Mouse (Mus musculus) forebrain, embryonic 14.5 days (tissue): ENCODE data around the gene Aip. TPM values are rescaled to one million over a fixed set of nuclear protein-coding genes. Genes with fewer than 3 reads are reported as not detected.
A peak's percentile ranks its signal among the peaks of the same experiment; 100 is the strongest.

Experiments used
- ATAC-seq: fragments of 200-750 bp; cut with Nextera tagmentation; 2 replicates; pipeline ENCODE4 v1.8.0; 2017; ENCODE audit warnings: mild to moderate bottlenecking, moderate library complexity
- DNase-seq: peaks from one replicate; pipeline ENCODE4 v3.0.0-alpha.2; 2015; ENCODE audit warnings: low spot score
- H3K27ac ChIP-seq: fragments of 300-500 bp; sonication (generic); 2 replicates; pipeline ENCODE4 v1.5.1; 2014; ENCODE audit warnings: low read depth, mild to moderate bottlenecking, control low read depth, low read length, moderate library complexity
- H3K27me3 ChIP-seq: fragments of 300-500 bp; sonication (generic); replicated peaks from 2 replicates; pipeline ENCODE4 v1.6.1; 2014; ENCODE audit warnings: low read length, control low read depth, mixed read lengths; ENCODE audit not compliant: control insufficient read depth, insufficient read depth
- H3K36me3 ChIP-seq: fragments of 300-500 bp; sonication (generic); 2 replicates; pipeline ENCODE4 v1.6.1; 2014; ENCODE audit warnings: low read length, control low read depth; ENCODE audit not compliant: control insufficient read depth, insufficient read depth
- H3K4me1 ChIP-seq: fragments of 300-500 bp; sonication (generic); 2 replicates; pipeline ENCODE4 v1.6.1; 2014; ENCODE audit warnings: antibody characterized with exemption, low read length, control low read depth; ENCODE audit not compliant: control insufficient read depth, insufficient read depth
- H3K4me2 ChIP-seq: fragments of 300-500 bp; sonication (generic); 2 replicates; pipeline ENCODE4 v1.6.1; 2014; ENCODE audit warnings: mild to moderate bottlenecking, control low read depth, low read length
- H3K4me3 ChIP-seq: fragments of 300-500 bp; sonication (generic); 2 replicates; pipeline ENCODE4 v1.5.1; 2014; ENCODE audit warnings: low read depth, low read length, control low read depth
- H3K9ac ChIP-seq: fragments of 300-500 bp; sonication (generic); 2 replicates; pipeline ENCODE4 v1.6.1; 2014; ENCODE audit warnings: mild to moderate bottlenecking, low read length, control low read depth, moderate library complexity
- H3K9me3 ChIP-seq: fragments of 300-500 bp; sonication (generic); replicated peaks from 2 replicates; pipeline ENCODE4 v1.6.1; 2016; ENCODE audit warnings: low read length, control low read depth, mixed read lengths; ENCODE audit not compliant: control insufficient read depth
- WGBS: fragments of 180-500 bp; shearing (Covaris S2); extraction: QIAGEN DNeasy Blood & Tissue Kit; methylation state at CpG from one replicate; pipeline ENCODE4 v1.1.7; 2014; 5-methylcytosine and 5-hydroxymethylcytosine counted together
- polyA plus RNA-seq: library from polyadenylated mRNA; unstranded; fragments of >200 nt; fragmentation: Nextera tagmentation; extraction: Ambion mirVana; gene quantifications from 2 replicates; pipeline ENCODE4 v1.2.1, GENCODE M21; 2014

The Aip gene
- polyA plus RNA-seq, 1 experiment from 2014 or later = 85.2 TPM

DNA sequence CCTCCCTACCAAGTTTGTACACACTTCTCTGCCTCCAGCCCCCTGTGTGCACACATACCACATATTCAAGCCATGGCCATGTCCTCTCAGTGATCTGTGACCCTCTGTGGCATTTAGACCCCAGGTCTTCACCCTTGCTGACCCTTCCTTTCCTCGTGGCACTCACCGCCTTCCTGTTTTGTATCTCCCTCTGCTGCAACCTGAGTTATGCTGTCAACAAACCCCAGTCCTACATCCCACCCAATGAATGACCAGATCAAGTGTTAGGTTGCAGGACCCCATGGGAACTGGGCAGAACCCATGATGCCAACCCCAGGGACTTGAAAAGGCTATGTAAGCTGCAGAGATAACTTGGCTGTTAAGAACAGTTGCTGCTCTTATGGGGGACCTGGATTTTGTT is 23.6 kb downstream of the Aip start:
- Histone ChIP-seq H3K4me2 (peak overlapping the region; percentile 90; the same call in 1 of the 2 replicates), H3K36me3 (0 out of 2 replicates have a peak, but pooled peaks cover 10% of the 10 kb centered on the region), H3K9ac (0 out of 2 replicates have a peak overlapping the region, but pooled peaks have one; percentile 72), H3K27me3 (peaks cover 6% of the 10 kb centered on the region; the same call in 1 of the 2 replicates), H3K9me3 (no peaks in the 10 kb centered on the region), H3K27ac (no peak overlapping the region), H3K4me1 (peaks cover 20% of the 10 kb centered on the region), H3K4me3 (no peak overlapping the region)
- WGBS = 89% methylated on average over 2 of the region's 2 CpGs
- ATAC-seq (no peak), DNase-seq (no peak)

DNA sequence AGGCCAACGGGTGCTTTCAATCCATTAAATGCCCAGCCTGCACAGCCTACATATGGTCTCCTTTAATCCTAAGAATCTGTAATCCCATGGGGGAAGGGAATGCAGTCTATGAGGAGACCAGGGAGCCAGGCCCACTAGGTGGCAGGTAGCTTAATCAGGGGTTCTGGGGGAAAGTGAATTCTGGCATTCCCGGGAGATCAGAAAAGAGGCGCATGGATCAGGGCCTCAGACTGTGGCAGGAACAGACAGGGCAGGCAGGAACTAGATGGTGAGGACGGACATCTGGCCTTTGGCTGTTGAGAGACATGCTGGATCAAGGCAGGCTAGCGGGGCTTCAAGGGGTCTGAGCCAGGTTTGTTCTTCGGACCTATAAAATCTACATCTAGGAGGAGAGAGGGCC is 24.2 kb downstream of the Aip start:
- no peak for ATAC-seq
- 0 out of 2 replicates have a peak, but pooled peaks cover 10% of the 10 kb centered on the region for H3K36me3 ChIP-seq
- H3K9me3 ChIP-seq = no peaks in the 10 kb centered on the region
- H3K4me3 ChIP-seq = peak overlapping the region; percentile 46
- H3K9ac ChIP-seq = peak overlapping the region; percentile 72
- H3K27me3 ChIP-seq = peaks cover 6% of the 10 kb centered on the region; the same call in 1 of the 2 replicates
- H3K27ac ChIP-seq = no peak overlapping the region
- DNase-seq = peak; percentile 31
- peaks cover 20% of the 10 kb centered on the region for H3K4me1 ChIP-seq
- H3K4me2 ChIP-seq = peak overlapping the region; percentile 90
- WGBS = 57% methylated on average over 6 of the region's 6 CpGs

DNA sequence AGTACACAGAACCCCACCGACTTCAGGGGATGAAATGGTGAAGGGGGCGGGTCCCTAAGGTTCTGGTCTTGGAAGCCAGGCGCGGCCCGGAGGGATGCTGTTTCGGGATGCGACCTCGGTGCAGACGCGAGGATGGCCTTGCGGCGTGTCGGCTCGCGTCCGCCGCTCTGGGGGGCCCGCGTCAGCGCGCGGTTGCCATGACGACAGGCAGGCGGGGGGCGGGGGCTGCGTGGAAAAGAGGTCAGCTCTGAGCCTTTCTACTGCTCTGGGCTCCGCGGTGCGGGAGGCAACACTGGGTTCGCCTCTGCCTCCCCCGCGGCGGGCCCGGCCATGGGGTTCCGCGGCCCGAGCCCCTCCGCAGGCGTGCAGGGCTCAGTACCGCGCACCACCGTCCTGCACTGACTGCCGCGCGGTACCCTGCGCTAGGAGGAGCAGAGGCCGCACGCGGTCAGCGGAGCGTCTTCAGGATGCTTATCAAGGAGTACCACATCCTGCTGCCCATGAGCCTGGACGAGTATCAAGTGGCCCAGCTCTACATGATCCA is 24.9 kb downstream of the Aip start:
- peaks cover 27% of the 10 kb centered on the region for H3K4me1 ChIP-seq
- ATAC-seq (0 out of 2 replicates have a peak, but pooled peaks have one; percentile 10), DNase-seq (peak; percentile 49)
- no peaks in the 10 kb centered on the region for H3K9me3 ChIP-seq
- H3K4me3 ChIP-seq = peak overlapping the region; percentile 46
- H3K9ac ChIP-seq = peak overlapping the region; percentile 72
- peak overlapping the region; percentile 90 for H3K4me2 ChIP-seq
- H3K36me3 ChIP-seq = 0 out of 2 replicates have a peak, but pooled peaks cover 10% of the 10 kb centered on the region
- under 1% methylated on average over 52 of the region's 52 CpGs for WGBS
- H3K27me3 ChIP-seq = peaks cover 6% of the 10 kb centered on the region; the same call in 1 of the 2 replicates
- 0 out of 2 replicates have a peak overlapping the region, but pooled peaks have one; percentile 21 for H3K27ac ChIP-seq

DNA sequence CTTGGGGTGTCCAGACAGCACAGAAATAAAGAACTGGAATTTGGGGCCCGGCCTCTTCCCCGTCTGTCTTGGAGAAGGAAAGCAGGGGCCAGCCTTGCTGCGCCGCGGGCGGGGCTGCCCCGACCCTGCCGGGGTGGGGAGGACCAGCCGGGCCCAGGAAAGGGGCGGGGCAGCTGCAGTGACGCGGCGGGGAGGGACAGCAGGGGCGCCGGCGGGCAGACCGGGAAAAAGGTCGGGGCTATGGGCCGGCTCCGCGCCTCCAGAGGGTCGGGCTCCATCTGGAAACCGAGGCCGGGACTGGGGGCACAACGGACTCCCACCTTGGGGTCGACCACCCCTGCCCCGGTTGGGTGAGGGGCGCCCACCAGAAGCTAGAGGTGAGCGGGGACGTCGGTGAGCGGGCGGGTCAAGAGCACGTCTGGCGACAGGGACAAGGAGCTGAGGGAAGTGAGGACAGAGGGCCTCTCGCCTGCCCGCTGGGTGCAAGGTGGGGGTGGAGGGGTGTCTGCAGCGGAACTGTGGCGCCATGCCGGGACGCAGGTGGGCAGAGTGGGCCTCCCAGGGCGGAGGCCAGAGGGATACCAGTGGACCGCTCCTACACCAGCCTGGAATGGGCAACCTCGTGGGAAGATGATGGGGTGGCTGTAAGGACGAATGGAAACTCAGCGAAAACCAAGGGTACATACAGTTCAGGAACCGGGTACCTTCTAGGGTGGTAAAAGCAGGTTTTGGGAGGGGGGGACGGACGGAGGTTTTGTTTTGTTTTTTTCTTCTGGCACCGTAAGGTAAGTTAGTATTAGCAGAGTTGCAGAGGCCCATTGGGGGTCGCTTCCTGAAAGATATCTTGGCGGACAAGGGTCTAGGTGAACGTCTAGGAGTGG is 25.6 kb downstream of the Aip start, which contains the start of gene Pitpnm1:
Gene Pitpnm1 (plus strand): TSS at position 162 of the 881 bp plus-strand sequence.
- Histone ChIP-seq H3K27ac (no peak within 1 kb of the TSS; the same call in 1 of the 2 replicates), H3K9ac (peak within 1 kb of the TSS; percentile 72), H3K4me1 (peaks cover 27% of the 10 kb centered on the region), H3K9me3 (no peaks in the 10 kb centered on the region), H3K27me3 (peaks cover 6% of the 10 kb centered on the region; the same call in 1 of the 2 replicates), H3K36me3 (0 out of 2 replicates have a peak, but pooled peaks cover 7% of the 10 kb centered on the region), H3K4me3 (peak within 1 kb of the TSS; percentile 46), H3K4me2 (peak within 1 kb of the TSS; percentile 90)
- ATAC-seq (no peak), DNase-seq (peak; percentile 24)
- 1% methylated on average over 53 of the region's 53 CpGs for WGBS

DNA sequence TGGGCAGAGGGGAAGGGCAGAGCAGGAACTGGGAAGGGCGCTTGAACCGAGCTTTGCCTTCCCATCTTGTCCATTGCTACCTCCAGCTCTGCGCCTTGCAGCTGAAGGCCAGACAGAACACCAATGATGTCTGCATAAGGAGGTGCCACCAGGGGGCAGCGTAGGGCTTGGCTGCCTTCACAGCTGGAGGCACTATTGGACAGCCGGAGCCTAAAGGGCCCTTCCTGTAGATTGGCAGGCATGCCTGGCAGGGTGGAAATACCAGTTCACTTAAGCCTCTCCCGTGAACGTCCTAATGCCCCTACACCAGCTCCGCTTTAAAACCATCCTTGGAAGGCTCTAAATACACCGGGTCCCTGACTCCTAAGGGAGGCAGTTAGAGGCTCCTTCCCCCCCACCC is 26.6 kb downstream of the Aip start:
- H3K27ac ChIP-seq = no peak overlapping the region
- H3K27me3 ChIP-seq = peaks cover 6% of the 10 kb centered on the region; the same call in 1 of the 2 replicates
- 10% methylated on average over 9 of the region's 9 CpGs for WGBS
- ATAC-seq (no peak), DNase-seq (peak; percentile 90)
- peaks cover 27% of the 10 kb centered on the region for H3K4me1 ChIP-seq
- H3K4me3 ChIP-seq = no peak overlapping the region
- no peaks in the 10 kb centered on the region for H3K9me3 ChIP-seq
- no peak overlapping the region for H3K9ac ChIP-seq
- no peak overlapping the region for H3K4me2 ChIP-seq
- H3K36me3 ChIP-seq = 0 out of 2 replicates have a peak, but pooled peaks cover 7% of the 10 kb centered on the region

DNA sequence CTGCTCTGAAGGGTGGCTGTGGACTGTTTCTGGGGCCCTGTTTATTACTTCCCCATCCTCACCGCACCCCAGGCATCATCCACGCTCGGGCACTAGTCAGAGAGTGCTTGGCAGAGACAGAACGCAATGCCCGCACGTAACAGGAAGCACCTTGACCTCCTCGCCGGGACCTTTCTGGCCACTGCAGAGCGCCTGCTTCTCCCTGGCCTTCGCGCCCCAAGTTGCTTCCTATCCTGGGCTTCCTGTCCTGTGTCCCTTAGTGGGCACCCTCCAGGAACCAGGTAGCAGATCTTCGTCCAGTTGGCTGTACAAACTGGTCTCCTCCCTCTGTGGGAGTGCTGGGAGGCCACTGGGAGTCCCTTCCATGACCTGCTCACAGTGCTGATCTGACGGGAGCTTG is 27.2 kb downstream of the Aip start:
- Histone ChIP-seq H3K9me3 (no peaks in the 10 kb centered on the region), H3K4me2 (no peak overlapping the region), H3K36me3 (0 out of 2 replicates have a peak, but pooled peaks cover 7% of the 10 kb centered on the region), H3K4me1 (peaks cover 27% of the 10 kb centered on the region), H3K27ac (no peak overlapping the region), H3K27me3 (peaks cover 6% of the 10 kb centered on the region; the same call in 1 of the 2 replicates), H3K4me3 (no peak overlapping the region), H3K9ac (no peak overlapping the region)
- no peak for DNase-seq
- 91% methylated on average over 13 of the region's 13 CpGs for WGBS
- ATAC-seq = no peak

DNA sequence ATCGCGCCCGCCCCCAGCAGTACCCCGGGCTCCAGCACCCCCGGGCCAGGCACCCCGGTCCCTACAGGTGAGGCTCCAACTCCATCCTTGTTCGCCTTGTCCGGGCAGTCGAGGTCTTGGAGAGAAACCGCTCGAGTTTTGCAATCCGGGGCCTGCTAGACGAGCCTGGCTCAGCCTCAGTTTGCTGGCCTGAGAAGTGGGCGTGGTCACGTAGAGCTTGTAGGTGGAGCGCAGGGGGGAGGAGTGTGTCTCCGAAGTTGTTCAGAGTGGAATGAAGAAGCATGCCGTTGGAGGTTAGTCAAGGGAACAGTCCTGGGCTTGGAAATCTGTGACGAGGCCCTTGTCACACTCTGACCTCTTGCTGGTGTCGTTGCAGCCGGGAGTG is 28.2 kb downstream of the Aip start:
- peak; percentile 73 for DNase-seq

DNA sequence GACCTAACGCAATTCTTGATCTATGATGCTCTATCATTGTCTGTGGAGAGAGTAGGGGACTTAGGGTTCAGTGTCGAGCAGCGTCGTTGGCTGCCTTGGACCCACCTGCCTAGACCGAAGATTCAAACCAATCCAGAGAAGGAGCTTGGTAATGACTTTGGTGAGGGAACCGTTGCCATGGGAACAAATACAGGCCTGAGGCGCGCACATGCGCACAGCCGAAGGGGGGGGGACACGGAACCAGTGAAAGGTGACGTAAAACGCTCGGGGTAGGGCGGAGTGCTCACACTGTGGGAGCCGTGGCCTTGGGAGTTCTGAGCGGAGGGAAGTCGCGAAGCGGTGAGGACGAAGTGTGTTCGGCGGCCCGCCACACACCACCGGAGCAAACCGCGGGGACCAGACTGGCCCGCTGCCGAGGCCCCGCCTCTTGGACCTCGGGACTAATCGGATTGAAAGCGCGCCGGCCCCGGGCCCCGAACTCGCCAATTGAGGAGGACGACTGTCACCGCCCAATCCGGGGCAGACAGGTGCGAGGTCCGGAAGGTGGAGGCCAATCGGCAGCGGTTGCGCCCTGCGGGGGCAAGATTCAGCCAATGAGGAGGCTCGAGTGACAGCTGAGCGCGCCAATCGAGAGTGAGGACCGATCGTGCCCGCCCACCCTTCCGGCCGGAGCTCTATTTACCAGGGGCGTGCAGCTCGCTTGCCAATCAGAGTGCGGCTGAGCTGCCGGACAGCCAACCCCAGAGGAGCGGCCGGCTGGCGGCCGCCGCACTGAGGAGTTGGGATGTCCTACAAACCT is 28.8 kb downstream of the Aip start, which contains the start of gene Cdk2ap2:
Gene Cdk2ap2 (plus strand): TSS at position 541 of the 799 bp plus-strand sequence.
- ATAC-seq (peak; percentile 94), DNase-seq (peak; percentile 99)
- Histone ChIP-seq H3K9ac (peak within 1 kb of the TSS; percentile 59), H3K27me3 (peaks cover 5% of the 10 kb centered on the region; the same call in 1 of the 2 replicates), H3K4me3 (peak within 1 kb of the TSS; percentile 57), H3K27ac (peak within 1 kb of the TSS; percentile 87), H3K4me1 (peaks cover 27% of the 10 kb centered on the region), H3K4me2 (peak within 1 kb of the TSS; percentile 65), H3K9me3 (no peaks in the 10 kb centered on the region), H3K36me3 (no peaks in the 10 kb centered on the region)
- under 1% methylated on average over 62 of the region's 65 CpGs for WGBS

More for the DNA sequence above, 28.2 kb downstream of the Aip start:
- H3K4me3 ChIP-seq = peak overlapping the region; percentile 57
- WGBS = 2% methylated on average over 21 of the region's 21 CpGs
- peak overlapping the region; percentile 65 for H3K4me2 ChIP-seq
- H3K27me3 ChIP-seq = peaks cover 6% of the 10 kb centered on the region; the same call in 1 of the 2 replicates
- ATAC-seq = no peak; the same call in 1 of the 2 replicates
- H3K27ac ChIP-seq = peak overlapping the region; percentile 2; the same call in 1 of the 2 replicates
- peak overlapping the region; percentile 36 for H3K9ac ChIP-seq
- peaks cover 27% of the 10 kb centered on the region for H3K4me1 ChIP-seq
- H3K9me3 ChIP-seq = no peaks in the 10 kb centered on the region
- no peaks in the 10 kb centered on the region for H3K36me3 ChIP-seq
